Mouse (Mus musculus) neutrophil, adult 5-6 weeks (primary cell): ENCODE data around the gene Dctd. TPM values are rescaled to one million over a fixed set of nuclear protein-coding genes. Genes with fewer than 3 reads are reported as not detected.
"Not testable (repeated sequence)": the region's sequence is repeated elsewhere in the genome, so short reads cannot be mapped to it uniquely, and the experiment has no call there.

Experiments used
- ATAC-seq: fragments of 151-379, 151-347 bp; 2 replicates; pipeline ENCODE4 v1.8.0; 2017; ENCODE audit warnings: mild to moderate bottlenecking, moderate TSS enrichment; ENCODE audit not compliant: insufficient number of reproducible peaks, poor library complexity, low FRiP score, severe bottlenecking; ENCODE audit errors: extremely low read depth
- total RNA-seq: library from RNA; stranded (forward); fragments of 200-1000 nt; gene quantifications from 2 replicates; pipeline ENCODE4 v1.2.3, GENCODE M21; 2017

The Dctd gene
- total RNA-seq, 1 experiment from 2014 or later = not detected

DNA sequence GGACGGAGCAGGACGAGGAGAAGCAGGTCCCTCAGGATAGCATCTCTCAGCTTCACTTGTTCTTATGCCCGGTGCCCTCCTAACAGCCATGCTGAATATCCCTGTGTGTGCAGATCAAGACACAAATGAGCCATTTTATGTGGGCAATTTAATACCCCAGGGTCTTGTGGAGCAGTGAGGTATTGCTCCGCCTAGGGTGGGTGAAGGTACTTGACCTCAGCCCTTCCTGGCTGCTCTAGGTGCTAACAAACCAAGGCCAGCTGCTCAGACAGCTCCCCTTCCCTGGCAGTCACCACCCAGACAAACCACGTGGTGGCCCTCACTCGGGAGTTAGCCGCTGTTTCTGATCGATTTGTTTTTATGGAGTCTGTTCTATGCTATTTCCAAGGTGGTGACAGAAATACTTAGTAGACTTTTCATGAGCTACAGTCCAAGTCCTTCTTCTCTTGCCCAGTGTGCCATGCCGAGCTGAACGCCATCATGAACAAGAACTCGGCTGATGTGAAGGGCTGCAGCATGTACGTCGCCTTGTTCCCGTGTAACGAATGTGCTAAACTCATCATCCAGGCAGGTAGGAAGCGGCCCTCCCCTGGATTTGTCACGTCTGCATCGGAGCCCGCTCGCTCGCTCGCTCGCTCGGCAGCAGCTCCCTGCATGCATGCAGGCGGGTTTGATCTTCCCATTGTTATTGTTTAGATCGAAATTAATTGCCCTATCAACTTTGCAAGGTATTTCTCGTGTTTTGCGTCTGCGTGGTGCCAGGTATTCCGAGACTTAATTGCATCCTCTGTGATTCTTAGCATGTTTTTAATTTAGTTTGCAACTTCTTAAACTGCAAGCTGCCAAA lies 38.1 kb downstream of the Dctd start:
- no peak for ATAC-seq

- no peak for ATAC-seq
Observed at GRCm38 (mm10) chr8:48137651-48137937, 38.7 kb downstream of the Dctd start.

GRCm38 (mm10) chr8:48141023-48141422 lies 42.1 kb downstream of the Dctd start:
- no peak for ATAC-seq

GRCm38 (mm10) chr8:48145766-48146165 lies 46.9 kb downstream of the Dctd start:
- ATAC-seq = no peak

GRCm38 (mm10) chr8:48146449-48146848 lies 47.6 kb downstream of the Dctd start:
- ATAC-seq = no peak

- ATAC-seq = no peak
Observed at GRCm38 (mm10) chr8:48152062-48152738, 53.3 kb downstream of the Dctd start.

GRCm38 (mm10) chr8:48153360-48154121 lies 54.6 kb downstream of the Dctd start:
- no peak for ATAC-seq

DNA sequence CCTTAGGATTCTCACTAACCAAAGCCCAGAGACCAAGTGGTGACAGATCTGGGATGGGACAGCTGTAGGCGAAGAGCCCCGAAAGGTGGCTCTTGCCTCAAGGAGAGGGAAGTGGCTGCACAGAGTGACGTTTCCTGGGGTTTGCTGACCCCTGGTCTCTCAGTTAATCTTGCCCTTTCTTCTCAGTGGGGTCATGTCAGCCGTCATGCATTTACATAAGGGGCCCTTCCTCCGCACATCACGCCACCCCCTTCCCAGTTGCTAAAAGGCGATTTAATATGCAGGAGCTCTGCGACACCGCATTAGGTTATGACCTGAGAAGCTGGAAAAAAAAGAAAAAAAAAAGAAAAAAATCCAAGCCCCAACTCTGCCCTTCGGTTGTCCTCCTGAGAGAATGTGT lies 58.8 kb downstream of the Dctd start:
- ATAC-seq = no peak

DNA sequence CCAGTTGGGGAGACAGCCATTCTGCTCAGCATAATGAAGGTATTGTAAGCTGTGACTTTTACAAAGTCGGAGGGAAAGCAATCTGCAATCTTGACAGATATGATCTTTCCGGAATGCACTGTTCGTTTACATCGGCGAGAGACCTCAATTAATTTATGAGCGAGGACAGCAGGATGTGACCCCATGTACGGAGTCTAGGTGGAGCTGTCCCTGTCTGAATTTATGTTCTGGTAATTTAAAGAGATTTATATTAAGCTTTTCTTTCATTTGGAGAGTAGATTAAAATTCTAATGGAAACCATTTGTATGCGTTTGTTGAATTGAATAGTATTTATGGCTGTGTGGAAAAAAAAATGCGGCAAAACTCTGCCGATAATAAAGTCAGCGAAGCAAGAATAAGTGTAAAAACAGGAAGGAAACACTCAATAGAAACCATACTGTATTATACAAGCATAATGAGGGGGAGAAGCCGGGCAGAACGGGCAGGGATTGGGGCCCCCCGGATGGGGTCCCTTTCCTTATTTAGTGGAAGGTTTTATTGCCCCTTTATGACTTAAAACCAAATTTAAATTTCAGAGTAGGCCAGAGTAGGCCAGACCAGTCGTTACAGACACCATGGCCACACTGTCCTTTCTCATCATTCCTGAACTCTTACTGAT lies 59.8 kb downstream of the Dctd start:
- no peak for ATAC-seq

- ATAC-seq = no peak
Observed at GRCm38 (mm10) chr8:48177406-48177805, 78.5 kb downstream of the Dctd start.

DNA sequence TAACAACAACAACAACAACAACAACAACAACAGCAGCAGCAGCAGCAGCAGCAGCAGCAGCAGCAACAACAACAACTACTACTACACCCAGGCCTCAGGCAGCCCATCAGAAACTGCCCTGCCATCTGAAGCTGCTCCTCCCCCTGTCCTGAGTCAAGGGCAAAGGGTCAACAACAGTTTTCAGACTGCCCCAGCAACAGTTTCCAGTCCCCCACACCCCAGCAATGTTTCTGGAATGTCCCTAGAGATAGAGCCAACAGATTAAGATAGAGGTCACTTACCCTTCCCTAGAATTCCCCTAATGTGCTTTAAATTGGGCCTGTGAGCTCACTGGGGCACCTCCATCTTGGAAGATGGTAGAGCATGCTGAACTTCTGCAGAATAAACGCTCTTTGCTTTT lies 79.0 kb downstream of the Dctd start:
- no peak for ATAC-seq

- ATAC-seq = no peak
Observed at GRCm38 (mm10) chr8:48178993-48179392, 80.1 kb downstream of the Dctd start.

GRCm38 (mm10) chr8:48180146-48180545 lies 81.3 kb downstream of the Dctd start:
- ATAC-seq = not testable (repeated sequence)

GRCm38 (mm10) chr8:48181000-48181399 lies 82.1 kb downstream of the Dctd start:
- ATAC-seq = no peak

GRCm38 (mm10) chr8:48183758-48184157 lies 84.9 kb downstream of the Dctd start:
- no peak for ATAC-seq

GRCm38 (mm10) chr8:48188586-48188985 lies 89.7 kb downstream of the Dctd start:
- no peak for ATAC-seq

DNA sequence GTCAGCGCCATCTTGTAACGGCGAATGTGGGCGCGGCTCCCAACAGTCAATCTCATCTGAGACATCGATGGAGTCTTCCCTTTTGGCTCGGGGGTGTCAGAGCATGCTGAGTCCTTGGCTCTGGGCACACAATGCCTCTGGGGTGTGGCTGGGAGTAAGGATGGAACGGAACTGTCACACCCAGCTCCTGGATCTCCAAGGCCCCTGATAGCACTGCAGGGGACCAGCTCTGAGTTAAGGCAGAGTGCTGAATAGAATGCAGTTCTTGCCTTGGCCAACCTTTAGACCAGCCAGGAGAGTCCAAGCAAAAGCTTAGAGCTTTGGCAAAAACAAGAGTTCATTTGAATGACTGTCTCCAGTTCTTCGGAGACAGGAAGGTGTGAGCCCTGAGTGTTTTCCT lies 97.1 kb downstream of the Dctd start:
- ATAC-seq = no peak

DNA sequence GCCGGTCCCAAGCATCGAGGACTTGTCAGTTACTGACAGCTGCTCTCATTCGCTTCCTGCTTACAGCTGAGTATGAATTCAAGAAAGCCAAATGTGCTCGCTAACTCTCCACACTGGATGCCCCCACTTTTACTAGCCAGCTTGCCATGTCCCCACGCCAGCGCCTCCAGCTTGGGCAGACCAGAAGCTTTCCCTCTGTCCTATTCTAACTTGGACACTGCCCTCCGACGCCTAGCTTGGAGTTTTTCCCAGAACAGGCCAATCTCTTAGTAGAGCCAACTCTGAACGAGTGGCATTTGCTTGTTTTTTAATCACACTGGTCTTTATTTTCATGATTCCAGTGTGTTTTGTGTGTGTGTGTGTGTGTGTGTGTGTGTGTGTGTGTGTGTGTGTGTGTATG lies 100.3 kb downstream of the Dctd start:
- ATAC-seq = no peak

- no peak for ATAC-seq
Observed at GRCm38 (mm10) chr8:48202632-48203031, 103.7 kb downstream of the Dctd start.
